Mouse (Mus musculus) heart, embryonic 10.5 days (tissue): Measurements from ENCODE around the gene Tbrg4. TPM values are rescaled to one million over a fixed set of nuclear protein-coding genes. Genes with fewer than 3 reads are reported as not detected.
A peak's percentile ranks its signal among the peaks of the same experiment; 100 is the strongest.

ENCODE experiments used
- DNase-seq: peaks from one replicate; pipeline ENCODE4 v3.0.0-alpha.2; 2017; ENCODE audit warnings: low spot score
- H3K27ac ChIP-seq: fragments of 300-500 bp; sonication (generic); 2 replicates; pipeline ENCODE4 v1.5.1; 2016; ENCODE audit warnings: mild to moderate bottlenecking
- H3K27me3 ChIP-seq: fragments of 300-500 bp; sonication (generic); 2 replicates; pipeline ENCODE4 v1.6.1; 2016; ENCODE audit warnings: mild to moderate bottlenecking; ENCODE audit not compliant: poor library complexity, insufficient read depth, severe bottlenecking
- H3K36me3 ChIP-seq: fragments of 300-500 bp; sonication (generic); 2 replicates; pipeline ENCODE4 v1.6.1; 2016; ENCODE audit warnings: mild to moderate bottlenecking, moderate library complexity
- H3K4me1 ChIP-seq: fragments of 300-500 bp; sonication (generic); 2 replicates; pipeline ENCODE4 v1.6.1; 2016; ENCODE audit warnings: mild to moderate bottlenecking
- H3K4me3 ChIP-seq: fragments of 300-500 bp; sonication (generic); 2 replicates; pipeline ENCODE4 v1.5.1; 2016; ENCODE audit warnings: mild to moderate bottlenecking, moderate library complexity
- H3K9me3 ChIP-seq: fragments of 300-500 bp; sonication (generic); 2 replicates; pipeline ENCODE4 v1.6.1; 2016; ENCODE audit warnings: mild to moderate bottlenecking, moderate library complexity
- WGBS: fragments of 180-500 bp; shearing (Covaris S2); methylation state at CpG from one replicate; pipeline ENCODE4 v1.1.7; 2016; 5-methylcytosine and 5-hydroxymethylcytosine counted together
- polyA plus RNA-seq: library from polyadenylated mRNA; unstranded; fragments of >200 nt; fragmentation: Nextera tagmentation; extraction: Ambion mirVana; gene quantifications from 2 replicates; pipeline ENCODE4 v1.2.1, GENCODE M21; 2016

Gene Tbrg4
- polyA plus RNA-seq, 1 experiment from 2014 or later = 72.1 TPM

DNA sequence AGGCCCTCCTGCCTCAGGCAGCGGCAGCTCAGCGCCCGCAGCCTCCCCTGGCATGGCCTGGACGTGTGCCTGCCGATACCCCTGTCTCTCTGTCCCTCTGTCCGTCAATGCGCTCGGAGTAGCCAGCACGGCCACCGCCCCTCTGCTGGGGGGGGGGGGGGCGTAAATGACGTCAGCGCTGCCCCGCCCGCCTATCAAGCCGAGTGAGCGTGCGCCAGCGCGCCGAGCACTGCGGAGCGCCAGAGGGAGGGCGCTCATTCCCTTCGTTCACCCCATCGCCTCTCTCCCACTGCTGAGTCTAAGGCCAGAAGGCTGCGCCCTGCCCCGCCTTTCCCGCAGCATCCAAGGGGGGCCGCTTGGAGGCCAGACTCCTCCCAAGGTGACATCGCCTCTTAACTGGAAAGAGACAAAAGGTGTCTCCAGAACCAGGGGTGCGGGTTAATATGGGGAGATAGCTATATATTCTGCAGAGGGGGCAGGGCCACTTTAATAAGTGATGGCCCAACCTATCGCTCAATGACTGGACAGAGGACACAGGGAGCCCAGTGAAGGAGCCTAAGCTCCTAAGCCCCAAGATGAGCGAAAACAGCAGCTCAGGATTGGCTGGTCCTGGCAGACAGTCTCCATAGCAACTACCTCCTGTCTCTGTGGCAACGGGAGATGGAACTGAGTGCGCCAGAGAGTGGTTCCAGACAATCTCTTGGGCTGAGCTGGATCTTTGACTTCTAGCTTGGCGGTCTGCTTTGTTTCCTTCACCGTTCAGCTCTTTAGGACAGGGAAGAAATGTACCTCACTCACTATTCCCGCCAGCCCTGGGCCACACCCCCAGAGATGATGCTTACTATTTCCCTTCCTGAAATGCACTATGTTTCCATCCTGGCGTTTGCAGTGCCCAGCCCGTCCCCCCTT is 20.1 kb downstream of the Tbrg4 start, which contains the start of gene Nacad:
TSS of gene Nacad (minus strand) at position 563 of the 909 bp plus-strand sequence.
- Histone ChIP-seq H3K27ac (peak within 1 kb of the TSS; percentile 25; the same call in 1 of the 2 replicates), H3K4me1 (peaks cover 32% of the 10 kb centered on the region), H3K4me3 (peak within 1 kb of the TSS; percentile 57), H3K27me3 (peaks cover 65% of the 10 kb centered on the region), H3K9me3 (no peaks in the 10 kb centered on the region), H3K36me3 (peaks cover 4% of the 10 kb centered on the region)
- DNase-seq = no peak
- 6% methylated on average over 38 of the region's 41 CpGs for WGBS

DNA sequence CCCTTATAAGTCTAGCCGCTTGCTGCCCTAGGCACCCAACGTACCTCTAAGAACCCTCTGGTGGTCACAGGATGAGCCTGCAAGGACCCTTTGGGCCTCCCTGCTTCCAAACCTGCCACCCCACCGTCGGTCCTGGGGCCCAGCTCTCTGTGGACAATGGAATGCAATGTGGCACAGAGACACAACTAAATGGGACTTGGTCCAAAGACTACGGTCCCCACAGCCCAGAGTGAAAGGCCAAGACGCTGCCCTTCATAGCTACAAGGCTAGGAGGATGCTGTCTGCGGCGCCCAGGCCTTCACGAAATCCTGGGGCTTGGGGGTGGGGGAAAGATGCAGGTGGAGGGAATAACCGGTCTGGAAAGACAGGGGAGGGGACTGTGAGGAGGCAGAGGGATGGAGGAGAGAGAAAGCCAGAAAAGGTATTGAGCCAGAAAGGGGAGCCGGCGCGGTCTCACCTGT is 20.8 kb downstream of the Tbrg4 start:
- DNase-seq = no peak
- no peaks in the 10 kb centered on the region for H3K9me3 ChIP-seq
- peak overlapping the region; percentile 25; the same call in 1 of the 2 replicates for H3K27ac ChIP-seq
- peak overlapping the region; percentile 57 for H3K4me3 ChIP-seq
- 27% methylated on average over 10 of the region's 13 CpGs for WGBS
- no peaks in the 10 kb centered on the region; the same call in 1 of the 2 replicates for H3K36me3 ChIP-seq
- H3K27me3 ChIP-seq = peaks cover 72% of the 10 kb centered on the region
- H3K4me1 ChIP-seq = peaks cover 38% of the 10 kb centered on the region

- Histone ChIP-seq H3K27ac (no peak overlapping the region), H3K9me3 (no peaks in the 10 kb centered on the region), H3K4me3 (peak overlapping the region; percentile 57), H3K4me1 (peaks cover 43% of the 10 kb centered on the region), H3K36me3 (no peaks in the 10 kb centered on the region; the same call in 1 of the 2 replicates), H3K27me3 (peaks cover 76% of the 10 kb centered on the region)
- no peak for DNase-seq
Observed at GRCm38 (mm10) chr11:6604604-6604936, 21.3 kb downstream of the Tbrg4 start.

GRCm38 (mm10) chr11:6603887-6604603 is 21.8 kb downstream of the Tbrg4 start:
- Histone ChIP-seq H3K4me1 (peaks cover 48% of the 10 kb centered on the region), H3K27ac (no peak overlapping the region), H3K36me3 (no peaks in the 10 kb centered on the region; the same call in 1 of the 2 replicates), H3K4me3 (peak overlapping the region; percentile 20), H3K9me3 (no peaks in the 10 kb centered on the region), H3K27me3 (peaks cover 76% of the 10 kb centered on the region)
- DNase-seq = peak; percentile 87
- WGBS = 27% methylated on average over 12 of the region's 12 CpGs

DNA sequence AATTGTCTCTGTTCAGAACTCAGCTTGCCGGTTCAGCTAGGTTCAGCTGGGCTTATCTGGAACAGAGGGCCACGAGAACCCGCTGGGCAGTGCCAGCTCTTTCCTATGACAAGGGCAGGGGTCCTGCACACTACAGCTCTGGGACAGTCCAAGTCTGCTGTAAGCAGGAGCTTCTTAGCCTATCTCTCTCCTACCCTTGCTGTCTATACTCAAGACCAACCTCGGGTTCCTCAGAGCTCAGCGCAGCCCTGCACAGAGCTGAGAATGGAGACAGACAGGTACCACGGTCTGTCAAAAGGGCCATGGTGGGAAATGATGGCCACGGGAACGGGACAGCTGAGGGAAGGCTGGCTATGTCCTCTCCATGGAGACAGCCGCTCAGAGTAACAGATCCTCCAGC is 22.6 kb downstream of the Tbrg4 start:
- Histone ChIP-seq H3K9me3 (no peaks in the 10 kb centered on the region), H3K27me3 (peaks cover 76% of the 10 kb centered on the region), H3K36me3 (peaks cover 7% of the 10 kb centered on the region; the same call in 1 of the 2 replicates), H3K27ac (peak overlapping the region; percentile 18), H3K4me1 (peaks cover 56% of the 10 kb centered on the region), H3K4me3 (peak overlapping the region; percentile 20; the same call in 1 of the 2 replicates)
- 79% methylated on average over 9 of the region's 9 CpGs for WGBS
- DNase-seq = no peak

DNA sequence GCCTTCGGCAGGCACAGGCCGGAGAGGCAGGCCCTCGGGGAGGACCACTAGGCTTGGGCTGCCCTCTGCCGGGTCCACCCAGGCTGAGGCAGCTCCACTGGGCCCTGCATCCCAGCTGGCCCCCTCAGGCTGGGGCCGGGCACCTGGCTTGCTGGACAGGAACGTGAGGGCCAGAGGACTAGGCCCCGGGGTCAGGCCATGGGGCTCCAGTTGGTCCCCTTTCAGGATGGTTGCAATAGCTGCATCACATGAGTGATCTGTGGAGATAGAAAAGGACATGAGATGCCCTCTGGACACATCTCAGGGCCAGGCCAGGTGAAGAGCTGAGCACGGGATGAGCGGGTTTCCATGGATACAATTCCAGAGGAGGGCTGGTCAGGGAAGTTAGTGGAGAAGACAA is 23.2 kb downstream of the Tbrg4 start:
- H3K4me1 ChIP-seq = peaks cover 62% of the 10 kb centered on the region
- no peak overlapping the region for H3K4me3 ChIP-seq
- DNase-seq = no peak
- H3K36me3 ChIP-seq = peaks cover 12% of the 10 kb centered on the region
- H3K27me3 ChIP-seq = peaks cover 76% of the 10 kb centered on the region
- no peaks in the 10 kb centered on the region for H3K9me3 ChIP-seq
- no peak overlapping the region for H3K27ac ChIP-seq
- 83% methylated on average over 9 of the region's 9 CpGs for WGBS

GRCm38 (mm10) chr11:6601649-6602480 is 24.0 kb downstream of the Tbrg4 start:
- DNase-seq = no peak
- Histone ChIP-seq H3K27ac (no peak overlapping the region; the same call in 1 of the 2 replicates), H3K36me3 (peaks cover 20% of the 10 kb centered on the region), H3K9me3 (no peaks in the 10 kb centered on the region), H3K27me3 (peaks cover 68% of the 10 kb centered on the region), H3K4me1 (peaks cover 67% of the 10 kb centered on the region), H3K4me3 (no peak overlapping the region)
- 76% methylated on average over 20 of the region's 20 CpGs for WGBS

- peaks cover 65% of the 10 kb centered on the region for H3K4me1 ChIP-seq
- H3K4me3 ChIP-seq = no peak overlapping the region
- peaks cover 34% of the 10 kb centered on the region for H3K36me3 ChIP-seq
- no peak for DNase-seq
- no peak overlapping the region for H3K27ac ChIP-seq
- no peaks in the 10 kb centered on the region for H3K9me3 ChIP-seq
- H3K27me3 ChIP-seq = peaks cover 53% of the 10 kb centered on the region
- 79% methylated on average over 8 of the region's 8 CpGs for WGBS
Observed at GRCm38 (mm10) chr11:6600284-6600944, 25.5 kb downstream of the Tbrg4 start.

DNA sequence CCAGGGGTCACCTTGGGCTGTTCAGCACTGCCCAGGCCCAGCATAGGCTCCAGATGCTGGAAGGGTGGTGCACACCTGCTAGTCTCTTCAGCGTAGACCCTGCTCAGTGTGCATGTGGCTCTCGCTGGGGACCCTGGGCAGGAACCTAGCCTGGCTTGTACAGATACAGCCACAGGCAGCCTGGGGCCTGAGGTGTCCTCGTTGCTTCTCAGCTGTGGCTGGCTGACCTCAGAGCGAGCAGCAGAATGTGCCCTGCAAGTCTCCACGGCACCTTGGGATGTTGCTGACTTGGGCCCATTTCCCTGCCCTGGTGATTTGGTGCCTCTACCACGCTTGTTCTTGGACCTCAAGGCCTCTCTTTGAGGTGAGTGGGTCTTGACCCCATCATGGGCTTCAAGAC is 26.0 kb downstream of the Tbrg4 start:
- peaks cover 40% of the 10 kb centered on the region for H3K36me3 ChIP-seq
- H3K27me3 ChIP-seq = peaks cover 47% of the 10 kb centered on the region
- H3K9me3 ChIP-seq = no peaks in the 10 kb centered on the region
- H3K4me3 ChIP-seq = no peak overlapping the region
- no peak for DNase-seq
- 80% methylated on average over 6 of the region's 6 CpGs for WGBS
- peaks cover 65% of the 10 kb centered on the region for H3K4me1 ChIP-seq
- H3K27ac ChIP-seq = no peak overlapping the region

DNA sequence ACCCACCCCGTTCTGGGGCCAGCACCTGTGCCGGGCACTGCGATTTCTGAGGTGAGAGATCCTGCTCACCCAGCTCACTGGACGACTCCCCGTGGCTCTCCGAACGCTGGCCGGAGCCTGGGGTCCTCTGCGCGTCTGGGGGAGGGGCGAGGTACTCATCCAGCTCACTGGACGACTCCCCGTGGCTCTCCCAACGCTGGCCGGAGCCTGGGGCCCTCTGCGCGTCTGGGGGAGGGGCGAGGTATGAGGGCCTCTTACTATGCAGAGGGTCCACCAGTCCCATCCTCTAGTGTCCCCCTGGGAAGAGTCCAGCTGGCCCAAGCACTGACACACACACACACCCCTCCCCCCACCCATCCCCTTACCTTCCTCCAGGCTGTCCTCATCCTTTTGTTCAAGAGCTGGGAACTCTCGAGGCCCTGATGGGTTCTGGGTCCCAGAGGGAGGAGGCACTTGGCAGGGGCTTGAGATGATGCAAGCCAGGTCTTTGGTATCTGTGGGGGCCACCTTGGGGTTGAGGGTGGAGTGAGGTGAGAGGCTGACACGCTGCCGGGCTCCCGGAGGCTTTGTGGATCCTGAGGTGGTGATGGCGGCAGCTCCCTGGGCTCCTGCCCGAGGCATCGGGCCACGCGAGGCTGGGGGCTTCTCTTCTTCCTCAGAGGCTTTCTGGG is 26.7 kb downstream of the Tbrg4 start:
- H3K9me3 ChIP-seq = no peaks in the 10 kb centered on the region
- H3K36me3 ChIP-seq = peaks cover 47% of the 10 kb centered on the region
- peak; percentile 78 for DNase-seq
- peaks cover 65% of the 10 kb centered on the region for H3K4me1 ChIP-seq
- peaks cover 41% of the 10 kb centered on the region for H3K27me3 ChIP-seq
- whole genome bisulfite sequencing = 23% methylated on average over 27 of the region's 27 CpGs
- H3K27ac ChIP-seq = peak overlapping the region; percentile 48; the same call in 1 of the 2 replicates
- peak overlapping the region; percentile 39 for H3K4me3 ChIP-seq

GRCm38 (mm10) chr11:6598191-6598889 is 27.5 kb downstream of the Tbrg4 start:
- WGBS = 52% methylated on average over 19 of the region's 19 CpGs
- Histone ChIP-seq H3K27me3 (peaks cover 39% of the 10 kb centered on the region), H3K4me3 (peak overlapping the region; percentile 39), H3K4me1 (peaks cover 63% of the 10 kb centered on the region), H3K27ac (peak overlapping the region; percentile 48), H3K9me3 (no peaks in the 10 kb centered on the region), H3K36me3 (peaks cover 55% of the 10 kb centered on the region)
- DNase-seq = peak; percentile 74
